Mouse (Mus musculus) gastrocnemius, adult 18-20 months (tissue): ENCODE results near the gene Ano10. TPM values are rescaled to one million over a fixed set of nuclear protein-coding genes. Genes with fewer than 3 reads are reported as not detected.
A peak's percentile ranks its signal among the peaks of the same experiment; 100 is the strongest.

ENCODE experiments used
- DNase-seq: peaks from one replicate; pipeline ENCODE4 v3.0.0; 2021; ENCODE audit warnings: low spot score
- total RNA-seq, 2 experiments: library from RNA; stranded (reverse); gene quantifications; 2 replicates each; pipeline ENCODE4 v1.2.3; 2021

Gene Ano10
- total RNA-seq, 2 experiments from 2014 or later = 42.8 to 45.3 TPM

DNA sequence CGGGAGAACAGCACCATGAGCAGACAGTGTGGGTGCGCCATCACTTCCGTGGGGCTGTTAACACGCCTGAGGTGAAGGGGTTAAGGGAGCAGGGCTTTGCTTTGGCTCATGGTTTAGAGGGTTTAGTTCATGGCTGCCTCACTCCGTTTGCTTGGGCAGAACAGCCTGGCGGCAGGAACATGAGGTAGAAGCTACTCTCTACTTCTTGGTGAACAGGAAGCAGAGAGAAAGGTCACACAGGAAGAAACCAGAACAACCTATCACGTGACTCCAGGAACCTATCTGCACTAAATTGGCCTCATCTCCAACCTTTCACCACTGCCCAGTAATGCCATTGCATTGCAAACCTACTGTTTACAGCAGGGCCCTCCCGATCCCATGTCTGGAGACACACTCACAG is 48.3 kb downstream of the Ano10 start:
- DNase-seq = no peak

DNA sequence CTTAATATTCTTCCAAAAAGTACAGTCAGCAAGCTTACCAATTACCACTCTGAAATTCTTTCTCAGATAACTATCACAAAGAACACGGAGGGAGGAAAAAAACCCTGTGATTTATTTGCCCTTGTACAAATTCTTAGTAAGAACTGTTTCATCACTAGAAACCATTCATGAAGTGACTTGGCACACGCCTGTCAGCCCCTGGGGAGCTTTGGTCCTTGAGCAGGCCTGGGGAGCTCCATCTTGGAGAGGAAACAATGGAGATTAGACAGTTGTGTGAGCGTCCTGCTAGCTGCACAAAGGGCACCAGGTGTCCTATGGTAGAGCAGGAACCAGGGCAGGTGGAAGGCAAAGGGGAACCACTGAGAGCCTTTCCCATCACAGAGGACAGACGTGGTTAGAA is 48.8 kb downstream of the Ano10 start:
- no peak for DNase-seq

DNA sequence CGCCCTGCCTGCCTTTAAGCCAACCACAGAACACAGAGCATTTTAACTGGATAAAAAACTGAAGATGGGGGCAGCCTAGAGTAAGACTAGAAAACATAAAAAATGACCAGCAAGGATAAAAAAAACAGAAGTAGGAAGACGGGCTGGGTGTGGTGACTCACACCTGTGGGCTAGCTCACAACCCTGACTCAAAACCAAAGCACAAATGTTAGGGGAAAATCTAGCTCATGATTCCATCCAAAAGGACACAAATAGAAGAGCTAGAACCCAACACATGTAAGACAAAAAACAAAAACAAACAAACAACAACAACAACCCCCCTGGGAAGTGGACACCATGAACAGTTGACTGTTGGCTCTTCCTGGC is 49.4 kb downstream of the Ano10 start:
- no peak for DNase-seq

DNA sequence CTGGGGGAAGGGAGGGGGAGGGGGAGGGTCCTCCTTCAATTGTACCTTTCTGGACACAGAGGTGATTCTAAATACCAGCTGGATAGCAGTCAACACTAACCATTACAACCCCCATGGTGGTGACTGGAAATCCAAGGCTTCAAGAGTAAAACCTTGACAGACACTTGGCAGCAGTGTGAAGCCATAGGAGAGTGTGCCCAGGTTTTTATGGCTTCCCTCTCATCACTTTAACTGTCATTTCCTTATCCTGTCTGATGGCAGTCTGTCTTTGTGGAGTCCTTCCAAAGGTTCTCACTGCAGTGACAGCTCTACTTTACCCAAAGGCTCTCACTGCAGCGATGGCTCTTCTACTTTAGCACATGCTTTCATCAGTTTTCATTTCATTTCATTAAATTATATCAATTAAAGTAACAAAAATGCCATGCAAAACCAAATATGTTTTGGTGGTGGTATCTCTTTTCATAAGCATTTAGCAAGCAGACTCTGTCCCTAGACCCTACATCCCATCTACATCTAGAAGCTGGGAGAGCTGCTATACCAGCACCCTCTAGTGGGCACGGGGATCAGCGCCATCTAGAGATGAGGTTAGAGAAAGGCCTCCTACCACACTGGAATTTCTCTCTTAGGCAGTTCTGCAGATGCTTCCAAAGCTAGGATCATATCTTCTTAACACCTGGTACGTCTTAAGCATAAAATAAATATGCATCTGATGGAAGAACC is 50.0 kb downstream of the Ano10 start:
- DNase-seq = peak; percentile 55

DNA sequence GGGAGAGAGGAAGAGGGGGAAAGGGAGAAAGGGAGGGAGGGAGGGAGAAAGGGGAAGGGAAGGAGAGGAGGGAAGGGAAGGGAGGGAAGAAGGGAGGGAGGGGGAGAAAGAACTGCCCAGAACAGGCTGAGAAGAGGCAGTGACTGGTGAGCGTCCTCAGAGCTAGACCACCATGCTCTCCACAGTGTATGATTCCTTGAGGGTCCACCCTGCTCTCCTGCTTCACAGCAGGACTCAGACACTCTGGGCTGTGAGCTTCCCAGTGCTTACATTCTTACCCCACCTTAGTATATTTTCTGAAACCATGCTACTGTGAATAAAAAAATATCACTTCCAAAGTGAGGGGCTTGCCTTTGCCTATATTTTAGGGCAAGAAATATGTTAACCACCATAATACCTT is 50.9 kb downstream of the Ano10 start:
- DNase-seq = no peak

DNA sequence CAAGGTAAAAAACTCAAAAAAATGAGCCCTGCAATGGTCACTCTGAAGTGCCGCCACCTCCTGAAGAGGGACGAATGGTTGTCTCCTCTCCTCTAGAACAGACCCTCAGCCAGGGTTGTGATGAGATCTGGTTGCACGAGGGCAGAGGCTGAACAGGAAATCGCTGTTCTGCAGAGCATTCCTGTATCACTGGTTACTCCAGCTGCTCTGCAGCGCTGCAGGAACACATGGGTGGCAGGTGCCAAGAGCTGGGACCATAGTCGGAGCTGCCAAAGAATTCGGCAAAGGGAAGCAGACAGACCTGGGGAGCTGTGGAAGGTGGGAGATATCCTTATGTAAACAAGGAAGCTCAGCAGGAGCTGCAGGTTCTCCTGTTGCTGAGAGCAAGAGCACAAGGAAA is 51.4 kb downstream of the Ano10 start:
- DNase-seq = no peak

DNA sequence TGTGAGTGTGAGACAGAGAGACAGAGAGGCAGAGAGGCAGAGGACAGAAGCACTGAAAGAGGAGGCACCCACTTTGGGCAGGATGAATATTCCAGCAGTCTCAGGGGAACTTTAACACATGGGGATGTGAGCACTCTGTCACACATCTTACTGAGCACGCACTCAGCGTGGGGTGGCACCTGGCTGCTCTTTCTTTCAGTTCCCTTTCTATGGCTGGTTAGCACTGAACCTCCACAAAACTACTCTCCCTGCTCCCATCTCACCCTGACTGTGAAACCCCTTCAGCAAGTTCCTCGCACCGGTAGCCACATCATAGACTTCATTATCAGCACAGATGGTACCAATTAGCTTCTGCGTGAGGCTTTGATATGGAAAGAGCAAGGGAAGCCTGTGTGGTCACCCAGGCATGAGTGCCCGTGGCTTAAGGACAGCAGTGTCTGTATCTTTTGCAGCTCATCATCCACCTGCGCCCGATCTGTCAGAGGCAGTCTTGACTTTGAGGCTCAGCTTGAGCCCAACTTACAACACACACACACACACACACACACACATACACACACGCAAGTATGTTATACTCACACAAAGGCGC is 52.3 kb downstream of the Ano10 start:
- no peak for DNase-seq

DNA sequence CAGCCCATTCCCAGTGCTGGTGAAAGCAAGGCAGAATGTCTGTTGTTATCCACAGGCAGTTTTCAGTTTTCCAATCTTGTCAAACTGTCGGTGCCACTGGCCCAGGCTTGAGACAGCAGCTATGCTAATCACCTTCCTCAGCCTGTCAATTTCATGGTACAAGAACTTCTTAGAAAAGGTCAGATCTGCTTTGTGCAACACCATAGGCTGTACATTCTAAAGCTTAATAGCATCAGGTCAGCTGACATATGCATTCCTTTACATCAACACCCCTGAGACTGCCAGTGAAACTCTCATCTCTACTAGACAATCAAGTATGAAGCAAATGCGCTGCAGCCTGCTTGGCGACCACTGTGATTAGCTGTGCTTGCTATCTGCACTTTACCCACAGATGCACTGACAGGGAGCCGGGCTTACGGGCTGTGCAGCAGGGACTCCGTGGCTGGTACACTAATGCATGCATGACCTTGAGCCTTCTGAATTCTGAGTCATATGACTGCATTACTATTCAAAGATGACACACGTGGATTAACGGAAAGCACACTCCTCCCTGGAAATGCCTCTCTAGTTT is 53.5 kb downstream of the Ano10 start:
- no peak for DNase-seq

DNA sequence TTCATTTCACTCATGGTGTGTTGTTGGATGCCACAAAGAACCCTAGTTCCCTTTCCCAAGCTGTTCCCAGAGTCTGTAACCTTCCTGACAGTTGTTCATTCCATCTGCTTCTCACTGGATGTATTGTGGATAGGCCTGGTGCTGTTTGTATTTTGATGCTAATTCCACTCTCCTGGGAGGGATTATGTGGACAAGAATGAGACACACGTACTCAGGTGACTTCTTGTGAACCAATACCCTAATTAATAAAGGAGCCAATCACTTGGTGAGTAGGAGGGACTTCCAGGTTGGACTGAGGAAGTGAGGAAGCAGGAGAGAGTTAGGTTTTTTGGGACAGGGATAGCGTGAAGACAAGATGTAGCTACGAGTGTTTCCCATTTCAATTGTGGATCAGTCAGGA is 59.5 kb downstream of the Ano10 start:
- DNase-seq = no peak

DNA sequence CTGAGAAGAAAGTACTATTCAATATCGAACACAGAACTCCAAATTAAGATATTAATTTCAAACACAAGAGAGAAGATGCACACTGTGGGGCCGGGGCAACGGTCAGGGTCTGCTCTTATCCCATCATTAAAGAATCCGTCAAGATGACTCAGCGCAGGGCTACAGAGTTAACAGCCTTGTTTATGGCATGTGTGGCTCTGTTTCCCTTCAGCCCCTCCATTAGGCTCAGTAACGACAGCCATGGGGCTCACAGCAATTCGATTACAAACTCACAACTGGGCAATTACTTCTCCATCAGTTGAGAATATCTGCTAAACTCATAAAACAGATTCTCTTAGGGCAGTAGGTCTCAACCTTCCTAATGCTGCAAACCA is 60.3 kb downstream of the Ano10 start:
- no peak for DNase-seq

DNA sequence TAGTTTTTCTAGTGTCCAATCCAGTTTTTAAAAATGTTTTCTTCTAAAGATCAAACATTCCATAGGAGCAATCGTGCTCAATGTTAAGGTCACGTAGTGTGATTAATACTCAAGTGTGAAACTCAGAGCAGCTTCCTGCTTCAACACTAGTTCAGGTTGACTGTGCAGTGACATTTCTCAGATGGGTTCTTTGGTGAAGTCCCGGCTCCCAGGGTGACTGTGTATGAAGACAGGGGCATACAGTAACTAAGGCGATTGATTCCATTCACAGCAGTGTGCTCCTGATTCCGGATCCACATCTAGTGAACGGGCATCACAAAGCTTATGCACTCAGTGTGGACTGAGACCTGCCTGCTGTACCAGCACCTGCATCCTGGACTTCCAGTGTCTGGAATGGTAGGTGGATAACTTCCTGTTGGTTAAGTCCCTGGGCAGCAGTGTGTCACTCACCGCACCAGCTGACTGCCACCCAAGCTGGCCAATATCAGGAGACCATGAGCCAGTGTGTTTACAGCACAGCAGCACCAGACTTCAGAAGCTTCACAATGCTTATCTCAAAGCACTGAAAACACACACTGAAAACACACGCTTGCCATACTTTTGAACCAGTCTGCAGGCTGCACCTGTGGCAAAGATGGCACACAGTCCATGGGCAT is 60.8 kb downstream of the Ano10 start:
- DNase-seq = no peak

DNA sequence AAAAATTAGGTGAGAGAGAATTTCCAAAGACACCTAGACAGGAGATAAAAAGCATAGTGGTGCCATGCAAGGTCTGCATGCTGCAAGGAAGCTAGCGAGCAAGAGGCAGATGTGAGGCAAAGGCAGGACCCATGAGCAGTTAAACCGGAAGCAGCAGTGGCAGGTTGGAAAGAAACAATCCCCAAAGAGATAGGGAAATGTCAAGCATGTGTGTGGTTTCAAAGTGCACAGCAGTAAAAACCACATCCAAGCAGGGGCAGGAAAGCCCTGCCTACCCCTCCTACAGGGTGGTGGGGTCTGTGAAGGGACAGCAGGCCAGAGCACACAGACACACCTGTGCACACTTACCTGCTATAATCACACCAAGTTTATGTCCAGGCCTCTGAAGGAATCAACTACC is 61.3 kb downstream of the Ano10 start:
- no peak for DNase-seq

DNA sequence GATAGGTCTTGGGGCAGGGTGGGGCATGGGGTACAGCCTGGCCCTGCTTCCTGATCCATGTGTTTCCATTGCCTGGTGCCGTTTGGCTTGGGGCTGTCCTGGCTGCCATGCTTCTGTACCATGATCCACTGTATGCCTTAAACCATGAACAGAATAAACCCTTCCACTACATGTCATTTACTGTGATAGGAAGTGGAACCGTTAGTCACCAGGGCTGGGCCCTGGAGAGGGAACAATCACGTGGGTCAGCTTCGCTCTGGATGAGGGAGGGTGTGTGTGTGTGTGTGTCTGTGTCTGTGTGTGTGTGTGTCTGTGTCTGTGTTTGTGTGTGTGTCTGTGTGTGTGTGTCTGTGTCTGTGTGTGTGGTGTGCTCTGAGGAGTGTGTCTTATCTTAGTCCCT is 63.5 kb downstream of the Ano10 start:
- no peak for DNase-seq

DNA sequence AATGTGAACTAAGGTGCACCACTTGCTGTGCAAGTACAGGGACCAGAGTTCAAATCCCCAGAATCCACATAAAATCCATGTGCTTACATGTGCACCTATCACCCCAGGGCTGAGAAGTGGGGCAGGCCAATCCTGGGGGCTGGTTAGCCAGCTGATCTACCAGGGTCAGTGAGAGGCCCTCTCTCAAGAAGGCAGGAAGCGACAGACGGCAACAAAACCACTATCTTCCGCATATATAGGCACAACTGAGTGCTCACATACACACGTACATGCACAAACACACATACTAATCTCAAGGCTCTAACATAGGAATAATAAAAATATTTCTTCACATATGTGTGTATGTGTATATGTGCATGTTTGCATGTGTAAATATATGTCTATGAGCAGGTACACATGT is 67.8 kb downstream of the Ano10 start:
- no peak for DNase-seq

DNA sequence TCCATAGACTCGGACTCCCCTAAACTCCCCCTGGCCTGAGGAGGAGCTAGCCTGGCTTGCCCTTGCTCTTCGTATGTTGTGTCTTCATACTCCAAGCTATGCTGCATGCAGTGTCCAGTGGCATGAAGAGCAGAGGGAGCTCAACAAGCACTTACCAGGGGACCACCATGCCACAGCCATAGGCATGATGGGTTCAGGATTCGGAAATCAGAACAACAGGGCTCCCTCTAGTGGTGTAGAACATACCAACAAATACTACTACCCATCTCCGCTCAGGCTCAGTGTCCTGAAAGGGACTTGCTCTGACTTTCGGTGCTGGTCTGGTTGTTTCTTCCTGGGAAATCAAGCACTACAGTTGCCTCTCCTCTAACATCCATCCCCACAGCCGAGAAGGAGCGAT is 68.9 kb downstream of the Ano10 start:
- peak; percentile 39 for DNase-seq

DNA sequence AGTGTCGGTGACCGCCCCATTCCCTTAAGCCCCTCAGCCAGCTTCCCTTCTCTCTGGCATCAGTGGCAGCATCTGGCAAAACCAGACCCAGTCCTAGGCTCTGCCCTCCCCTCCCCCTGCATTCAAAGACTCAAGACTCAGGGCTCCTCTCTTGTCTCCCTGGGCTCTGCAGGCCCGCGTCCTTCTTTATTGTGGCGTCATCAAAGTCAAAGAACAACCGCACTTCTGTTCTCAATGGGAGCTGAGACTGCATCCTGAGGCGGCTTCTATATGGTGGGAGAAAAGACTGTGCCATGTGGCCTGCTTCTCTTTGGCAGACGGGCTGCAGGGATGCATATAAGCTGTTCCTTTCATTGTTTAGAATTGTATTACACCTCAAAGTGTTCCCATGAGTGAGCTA is 71.2 kb downstream of the Ano10 start:
- no peak for DNase-seq

DNA sequence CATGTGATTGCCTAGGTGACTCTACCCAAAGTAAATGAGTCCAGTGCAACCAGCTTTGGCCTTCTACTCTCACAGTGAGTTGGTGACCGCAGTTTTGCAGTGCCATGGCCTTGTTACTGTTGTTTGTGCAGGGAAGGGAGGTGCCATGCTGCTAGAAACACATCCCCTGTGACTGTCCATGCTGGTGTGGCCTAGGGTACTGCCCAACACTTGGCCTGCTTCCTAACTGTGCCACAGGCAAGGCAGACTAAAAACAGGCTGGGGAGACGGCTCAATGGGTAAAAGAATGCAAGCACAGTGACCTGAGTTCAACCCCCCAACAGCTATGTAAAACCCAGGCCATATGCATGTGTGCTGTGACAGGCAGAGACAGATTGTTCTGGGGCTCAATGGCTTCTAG is 74.3 kb downstream of the Ano10 start:
- no peak for DNase-seq

DNA sequence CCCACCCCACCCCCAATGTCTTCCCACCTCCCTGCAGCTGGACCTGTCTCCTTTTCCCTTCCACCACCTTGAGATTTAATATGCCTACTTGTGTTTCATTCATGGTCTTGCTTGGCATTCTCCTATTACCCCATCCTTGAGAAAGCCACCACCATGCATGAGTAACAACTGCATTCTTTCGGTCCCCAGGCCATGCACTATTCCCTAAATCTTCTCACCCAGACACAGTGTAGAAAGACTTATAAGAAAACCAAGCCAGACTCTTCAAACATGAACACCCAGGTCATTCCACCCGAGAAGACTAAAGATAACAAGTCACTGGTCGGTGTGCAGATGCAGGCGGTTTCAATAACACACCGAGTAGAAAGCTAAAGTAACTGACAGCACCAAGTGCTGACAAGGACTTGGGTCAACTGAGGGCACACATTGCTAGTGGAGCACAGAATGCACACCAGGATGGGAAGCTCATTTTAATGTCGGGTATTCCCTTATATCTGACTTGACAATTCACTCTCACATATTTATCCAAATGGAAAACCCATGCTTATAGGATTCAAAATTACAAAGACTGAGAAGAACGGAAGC is 77.2 kb downstream of the Ano10 start:
- DNase-seq = no peak

DNA sequence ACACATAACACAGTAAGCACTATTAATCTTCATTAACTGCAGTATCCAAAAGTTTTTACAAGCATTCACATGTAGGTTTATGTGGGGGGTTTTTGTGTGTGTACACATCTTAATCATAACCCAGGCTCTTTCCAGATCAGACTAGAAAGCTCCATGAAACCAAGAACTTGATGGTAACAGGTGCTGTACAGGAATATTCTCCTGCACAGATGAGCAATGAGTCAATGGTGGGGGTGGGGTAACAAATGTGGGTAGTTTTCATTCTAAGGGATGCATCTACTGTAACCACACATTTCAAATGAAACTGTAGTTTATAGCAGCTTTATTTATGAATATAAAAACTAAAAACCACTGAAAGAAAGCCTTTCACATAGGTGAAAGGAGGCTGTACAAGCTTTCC is 79.1 kb downstream of the Ano10 start:
- no peak for DNase-seq

DNA sequence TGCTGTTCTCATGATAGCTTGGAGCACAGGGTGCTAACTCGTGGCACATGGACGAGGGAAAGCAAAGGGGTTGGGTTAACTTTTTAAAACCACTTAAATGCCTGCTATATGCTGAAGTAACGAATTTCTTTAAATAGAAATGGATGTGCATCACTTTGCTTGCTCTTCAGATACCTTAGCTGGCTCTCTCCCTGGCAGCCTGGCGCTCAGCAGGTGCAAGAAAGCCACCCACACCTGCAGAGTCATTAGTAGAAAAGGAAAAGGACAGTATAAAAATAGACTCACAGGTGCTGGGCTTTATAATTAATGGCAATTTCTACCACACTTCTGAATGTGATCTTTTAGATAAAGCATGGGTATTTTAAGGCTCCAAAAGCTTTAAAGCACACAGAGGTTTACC is 85.9 kb downstream of the Ano10 start:
- DNase-seq = no peak

DNA sequence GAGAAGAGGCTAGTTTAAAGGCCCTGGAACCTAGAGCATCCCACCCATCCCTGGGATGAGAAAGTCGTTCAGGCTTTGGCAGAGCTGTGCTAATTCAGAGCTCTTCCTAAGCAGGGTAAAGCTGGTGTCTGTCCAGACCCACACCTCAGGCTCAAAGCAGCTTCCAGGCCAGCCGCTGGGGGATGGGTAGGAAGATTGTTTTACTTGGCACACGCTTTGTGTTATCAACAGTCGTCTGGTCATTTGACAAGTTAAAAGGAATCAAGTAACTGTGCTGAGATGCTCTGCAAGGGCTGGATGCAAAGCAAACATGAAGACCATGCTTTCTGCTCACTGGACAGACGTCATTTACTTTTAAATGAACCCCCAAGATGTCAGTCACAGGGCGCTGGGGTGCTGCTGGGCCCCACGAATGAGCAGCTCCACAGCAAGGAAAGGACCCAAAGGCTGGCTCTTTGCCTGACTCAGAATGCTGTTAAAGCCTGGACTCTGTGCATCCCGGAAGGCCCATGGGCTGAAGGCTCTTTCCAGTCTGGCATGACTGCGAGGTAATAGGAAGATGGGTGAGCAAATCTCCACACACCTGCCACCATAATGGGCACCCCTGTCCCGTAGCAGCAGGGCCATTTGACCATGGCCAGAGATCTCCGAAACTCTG is 88.6 kb downstream of the Ano10 start:
- peak; percentile 48 for DNase-seq

DNA sequence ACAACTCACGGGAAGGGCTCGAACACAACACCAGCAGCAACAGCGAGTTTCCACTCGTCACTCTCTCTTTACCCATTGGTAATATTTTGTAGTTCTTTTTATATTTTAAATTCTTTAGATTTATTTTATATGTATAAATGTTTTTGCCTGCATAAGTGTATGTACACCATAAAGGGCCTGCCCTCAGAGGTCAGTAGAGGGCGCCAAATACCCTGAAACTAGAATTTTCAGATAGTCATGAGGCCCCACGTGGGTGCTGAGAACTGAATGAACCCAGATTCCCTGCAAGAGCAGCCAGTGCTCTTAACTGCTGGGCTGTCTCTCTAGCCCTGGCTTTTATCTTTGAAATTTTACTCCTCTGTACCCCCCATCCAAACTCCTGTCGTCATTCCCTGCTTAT is 89.7 kb downstream of the Ano10 start:
- DNase-seq = no peak
